Mouse (Mus musculus) brain, embryonic 14.5 days (tissue): Measurements from ENCODE around the gene Gm49661.

Experiments used
- CTCF ChIP-seq: fragments of 200-500 bp; IDR thresholded peaks from 2 replicates; pipeline ENCODE4 v1.5.1; 2012; ENCODE audit warnings: inconsistent platforms, mild to moderate bottlenecking, moderate library complexity, borderline replicate concordance; ENCODE audit not compliant: insufficient read depth, insufficient read length; ENCODE audit errors: extremely low read depth
- POLR2A ChIP-seq: fragments of 200-500 bp; IDR thresholded peaks from 2 replicates; pipeline ENCODE4 v1.6.1; 2012; ENCODE audit warnings: mild to moderate bottlenecking, inconsistent platforms, borderline replicate concordance; ENCODE audit not compliant: poor library complexity, insufficient read depth, insufficient read length, severe bottlenecking; ENCODE audit errors: extremely low read depth

DNA sequence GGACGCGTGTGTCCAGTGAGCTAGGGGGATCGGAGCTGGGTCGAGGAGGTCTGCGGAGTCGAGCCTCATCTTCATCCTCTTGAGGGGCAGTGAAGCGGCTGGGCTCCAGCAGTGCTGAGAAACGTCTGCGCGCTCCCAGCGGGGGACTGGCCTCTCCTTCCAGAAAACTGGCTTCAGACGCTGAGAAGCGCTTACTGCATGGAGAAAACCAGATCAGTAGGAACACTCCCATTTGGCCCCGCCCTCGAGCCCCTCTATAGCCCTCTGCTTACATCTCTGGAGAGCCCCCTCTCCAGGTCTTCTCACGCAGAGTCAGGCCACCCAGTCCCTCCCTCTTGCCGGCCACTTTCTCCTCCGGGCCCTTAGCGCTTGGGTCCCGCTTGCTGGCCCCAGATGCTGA lies 51.5 kb downstream of the Gm49661 start:
- TF ChIP-seq CTCF (no peak), POLR2A (no peak)
